Mouse (Mus musculus): ENCODE data around the gene Kcnab1. TPM values are rescaled to one million over a fixed set of nuclear protein-coding genes. Genes with fewer than 3 reads are reported as not detected.

The Kcnab1 gene
- total RNA-seq (2021), result 10 to 100 TPM; 13.4 TPM
- long read RNA-seq, experiment 1, transcript Kcnab1-201 (14 exons, 3,245 nt), result major isoform, 15 of 19 reads
- long read RNA-seq, experiment 1, partial matches to known transcripts, result 3 of 19 reads
- long read RNA-seq, experiment 1, other reads (novel, unspliced or antisense), result 1 of 19 reads
- long read RNA-seq, experiment 2, transcript Kcnab1-201 (14 exons, 3,245 nt), result major isoform, 10 of 17 reads
- long read RNA-seq, experiment 2, partial matches to known transcripts, result 4 of 17 reads
- long read RNA-seq, experiment 2, other reads (novel, unspliced or antisense), result 3 of 17 reads

- DNase-seq, result peak; percentile 10
These were observed at the start of gene Kcnab1 for GRCm38 (mm10) chr3:65108945-65109921. Kcnab1 (plus strand) TSS chr3:65109384.

GRCm38 (mm10) chr3:65088295-65088694, 20.9 kb upstream of the Kcnab1 start:
- no peak for DNase-seq

DNA sequence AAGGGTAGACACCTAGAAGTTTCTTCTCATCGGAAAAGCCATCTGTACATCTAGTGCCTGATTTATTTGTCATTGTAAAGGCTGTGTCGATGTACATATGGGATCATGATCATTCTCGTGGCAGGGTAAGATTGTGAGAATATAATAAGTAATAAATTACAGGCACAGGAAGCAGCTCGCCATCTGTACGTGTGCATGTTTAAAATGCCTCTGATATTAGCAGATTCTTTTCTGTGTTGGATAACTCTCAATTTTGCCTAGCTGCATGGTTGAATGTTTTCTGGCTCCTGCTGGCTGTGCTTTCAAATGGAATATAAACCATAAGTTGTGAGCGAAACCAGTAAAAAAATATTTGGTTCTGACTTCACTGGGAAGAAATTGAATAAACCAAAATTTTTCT, 5.1 kb upstream of the Kcnab1 start:
- no peak for DNase-seq

DNA sequence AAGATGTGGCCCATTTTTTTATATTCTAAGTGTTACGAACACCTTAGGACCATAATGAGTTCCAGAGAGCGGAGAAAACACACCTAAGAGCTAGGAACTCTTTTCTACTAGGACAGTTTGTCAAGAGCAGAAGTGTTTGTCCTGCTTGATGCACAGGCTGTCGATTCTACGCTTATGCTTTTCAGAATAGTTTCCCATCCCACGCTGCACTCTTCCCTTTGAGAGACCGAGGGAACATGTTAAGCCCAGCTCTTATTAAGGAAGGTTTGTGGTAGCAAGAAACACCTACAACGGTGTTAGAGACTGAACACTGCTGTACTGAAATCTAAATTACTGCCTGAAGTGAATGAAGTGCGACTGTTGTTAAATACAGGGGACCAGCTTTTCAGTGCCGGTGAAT, 1.0 kb downstream of the Kcnab1 start:
- no peak for DNase-seq

DNA sequence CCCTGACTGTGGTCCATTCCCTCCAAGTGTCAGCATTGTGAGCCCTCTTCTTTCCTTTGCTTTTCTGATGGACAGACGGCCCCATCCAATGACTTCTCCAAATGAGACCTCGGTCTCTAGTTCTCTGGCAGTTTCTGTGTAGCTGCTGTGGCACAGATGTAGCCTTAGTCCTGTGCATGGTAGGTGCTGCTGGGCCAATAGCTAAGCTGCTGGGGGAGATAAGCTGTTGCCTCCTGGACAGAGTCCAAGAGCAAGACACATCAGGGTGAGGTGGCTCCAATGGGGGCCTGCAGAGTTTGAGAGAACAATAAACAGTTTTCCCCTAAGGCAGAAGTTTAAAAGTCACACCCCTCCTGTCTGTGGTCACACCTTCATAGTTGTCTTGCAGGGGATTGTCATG, 2.0 kb downstream of the Kcnab1 start:
- DNase-seq, result no peak

GRCm38 (mm10) chr3:65115164-65115563, 6.0 kb downstream of the Kcnab1 start:
- no peak for DNase-seq

DNA sequence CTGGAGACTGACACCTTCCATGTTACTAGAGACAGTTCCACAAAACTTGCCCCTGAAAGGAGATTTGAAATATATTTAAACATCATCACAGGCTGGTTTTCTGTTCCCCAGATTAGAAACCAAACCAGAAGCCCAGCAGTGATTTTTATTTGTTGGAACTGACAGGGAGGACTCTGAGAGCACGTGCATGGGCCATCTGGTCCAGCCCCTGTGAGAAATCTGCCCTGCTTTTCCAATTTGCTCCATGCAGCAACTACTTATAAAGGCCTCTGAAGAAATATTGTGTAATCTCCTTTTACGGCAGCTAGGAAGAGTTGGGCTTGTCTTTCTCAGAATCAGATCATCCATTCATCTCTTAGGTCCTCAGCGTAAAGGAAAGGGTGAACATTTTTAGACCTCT, 7.8 kb downstream of the Kcnab1 start:
- DNase-seq, result no peak

DNA sequence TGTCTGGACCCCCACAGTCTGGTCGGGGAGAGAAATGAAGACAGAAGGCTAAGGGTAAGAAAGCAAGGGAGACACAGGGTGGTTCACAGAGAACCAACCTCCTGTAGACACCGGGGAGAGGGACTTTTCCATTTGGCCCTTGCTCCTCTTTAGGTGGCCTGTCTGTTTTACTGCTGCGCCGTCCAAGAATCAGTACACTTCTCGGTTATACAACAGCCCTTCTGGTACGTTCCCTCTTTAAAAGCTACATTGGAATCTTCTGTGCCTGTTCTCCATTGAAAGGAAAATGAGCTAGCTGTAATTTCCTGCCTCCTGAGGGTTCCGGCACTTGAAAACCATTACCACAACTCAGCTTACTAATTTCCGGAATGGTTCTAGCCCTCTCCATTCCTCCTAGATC, 8.2 kb downstream of the Kcnab1 start:
- no peak for DNase-seq

DNA sequence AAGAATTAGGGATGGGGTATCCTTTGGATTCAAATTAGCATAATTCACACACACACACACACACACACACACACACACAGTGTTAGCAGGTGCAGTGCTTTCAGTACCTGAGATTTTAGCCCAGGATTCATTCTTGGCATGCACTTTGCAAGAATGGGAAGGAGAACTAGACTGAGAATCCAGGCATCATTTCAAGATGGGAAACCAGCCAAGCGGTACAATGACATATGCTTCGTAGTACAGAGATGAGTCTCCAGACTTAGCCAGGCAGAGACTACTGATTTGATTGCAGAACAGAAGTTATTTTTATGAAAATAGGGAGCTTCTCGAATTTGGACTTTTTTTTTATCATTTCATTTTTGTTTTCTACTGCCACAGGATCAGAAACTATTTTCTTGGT, 15.8 kb downstream of the Kcnab1 start:
- DNase-seq, result no peak

- no peak for DNase-seq
These were observed 20.4 kb downstream of the Kcnab1 start for GRCm38 (mm10) chr3:65129625-65130024.

- DNase-seq, result no peak
These were observed 25.7 kb downstream of the Kcnab1 start for GRCm38 (mm10) chr3:65134931-65135330.

GRCm38 (mm10) chr3:65136897-65137296, 27.7 kb downstream of the Kcnab1 start:
- DNase-seq, result peak; percentile 17

- no peak for DNase-seq
These were observed 29.6 kb downstream of the Kcnab1 start for GRCm38 (mm10) chr3:65138739-65139138.

DNA sequence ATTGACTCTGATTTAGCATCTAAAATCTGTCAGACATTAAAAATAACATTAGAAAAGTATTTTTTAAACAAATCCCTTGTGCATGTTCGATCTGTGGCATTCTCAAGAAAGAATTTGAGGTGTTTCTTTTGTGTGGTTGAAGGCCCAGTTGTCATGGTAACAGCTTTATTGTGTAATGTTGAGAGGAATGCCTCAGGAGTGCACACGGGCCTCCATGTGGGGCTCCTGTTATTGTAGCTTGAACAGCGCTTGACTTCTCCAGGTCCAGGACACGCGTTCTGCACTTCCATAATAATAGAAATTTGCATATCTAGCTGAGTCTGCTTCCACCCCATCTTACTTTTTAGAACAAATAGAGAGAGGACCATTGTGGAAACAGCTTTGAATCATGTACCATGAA, 36.0 kb downstream of the Kcnab1 start:
- no peak for DNase-seq

DNA sequence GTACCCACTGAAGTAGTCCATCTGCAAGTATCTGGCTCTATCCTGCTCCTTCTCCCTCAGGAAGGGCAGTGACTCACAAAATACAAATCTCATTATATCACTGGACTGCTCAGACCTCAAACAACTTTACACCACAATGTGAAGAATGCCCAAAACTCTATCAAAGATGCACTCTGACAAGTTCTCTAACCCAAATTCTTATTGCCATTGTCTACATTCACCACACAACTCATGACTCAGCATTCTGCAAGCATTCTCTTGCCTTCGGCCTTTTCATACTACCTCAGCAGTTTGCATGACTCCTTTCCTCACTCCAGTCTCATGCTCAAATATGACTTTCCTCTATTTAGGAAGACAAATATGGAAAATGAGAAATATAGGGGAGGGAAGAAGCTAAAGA, 42.6 kb downstream of the Kcnab1 start:
- DNase-seq, result no peak

DNA sequence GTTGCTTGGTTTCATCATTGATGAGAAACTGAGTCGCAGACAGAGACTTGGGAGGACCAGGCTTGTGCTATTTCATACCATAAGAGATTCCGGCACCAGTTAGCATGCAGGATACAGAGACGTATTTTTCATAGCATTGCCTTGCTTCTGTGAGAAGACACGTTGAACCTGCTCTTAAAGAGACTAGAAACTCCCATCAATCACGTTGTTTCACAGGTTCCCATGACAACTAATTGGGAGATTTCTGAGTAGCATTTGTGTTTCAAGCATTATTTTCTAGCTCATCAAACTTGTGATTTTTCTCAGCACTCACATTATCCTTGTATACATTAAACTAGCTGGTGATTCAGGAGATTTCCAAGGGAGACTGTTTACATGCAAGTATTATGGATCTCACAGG, 63.8 kb downstream of the Kcnab1 start:
- no peak for DNase-seq

- DNase-seq, result no peak
These were observed 65.4 kb downstream of the Kcnab1 start for GRCm38 (mm10) chr3:65174564-65174963.

- no peak for DNase-seq
These were observed 66.6 kb downstream of the Kcnab1 start for GRCm38 (mm10) chr3:65175819-65176218.

DNA sequence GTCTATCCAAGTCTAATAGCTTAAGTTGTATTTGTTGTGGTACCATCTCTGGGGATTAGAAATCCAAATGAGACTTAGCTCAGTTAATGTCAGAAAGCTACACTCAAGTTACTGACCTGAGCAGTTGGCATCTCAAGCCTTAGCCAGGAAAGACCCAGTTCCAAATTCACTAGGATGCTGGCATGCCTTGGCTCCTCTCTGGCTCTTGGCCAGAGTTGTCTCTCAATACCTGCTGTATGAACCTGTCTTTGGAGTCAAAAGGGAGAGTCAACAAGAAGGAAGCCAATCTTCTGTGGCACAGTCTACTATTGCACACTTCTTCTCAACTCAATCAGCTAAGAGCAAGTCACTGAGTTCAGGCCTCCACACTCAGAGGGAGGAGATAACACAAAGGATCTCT, 67.7 kb downstream of the Kcnab1 start:
- no peak for DNase-seq

DNA sequence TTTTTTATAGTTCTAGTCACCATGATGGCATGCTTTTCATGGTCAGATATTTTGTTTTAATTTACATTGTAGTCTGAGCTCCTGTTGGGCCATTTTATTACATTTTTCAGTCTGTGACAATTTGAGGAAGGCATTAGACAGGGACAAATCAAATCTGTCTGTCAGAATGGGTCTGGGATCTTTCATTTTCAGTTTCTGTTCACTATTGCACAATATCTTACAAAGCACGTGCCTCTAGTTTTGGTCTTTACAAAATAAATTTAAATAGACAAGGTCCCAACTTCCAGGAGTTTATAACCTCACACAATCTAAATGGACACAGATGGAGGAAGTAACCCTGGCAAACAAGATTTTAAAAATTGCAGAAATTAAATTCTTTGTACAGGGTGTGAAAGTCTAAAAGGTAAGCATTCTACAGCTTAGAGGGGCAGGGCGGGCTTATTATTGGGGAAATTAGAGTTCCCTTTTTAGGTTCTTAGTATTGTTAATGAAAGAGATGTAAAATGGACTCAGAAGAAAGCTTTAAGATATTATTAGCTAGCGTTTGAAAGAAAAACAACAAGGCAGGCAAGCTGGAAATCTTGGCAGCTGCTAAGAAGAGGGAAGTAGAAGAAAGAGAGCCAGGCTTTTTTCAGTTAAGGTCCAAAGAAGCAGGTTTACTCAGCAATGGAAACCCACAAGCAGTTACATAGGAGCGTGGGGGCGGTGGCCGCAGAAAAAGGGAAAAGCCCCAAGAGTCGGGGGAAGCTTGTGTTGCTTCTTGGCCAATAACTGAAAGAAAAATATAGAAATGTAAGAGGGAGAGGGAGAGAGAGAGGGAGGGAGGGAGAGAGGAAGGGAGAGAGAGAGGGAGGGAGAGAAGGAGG, 78.9 kb downstream of the Kcnab1 start:
- DNase-seq, result no peak

GRCm38 (mm10) chr3:65200611-65201010, 91.4 kb downstream of the Kcnab1 start:
- DNase-seq, result no peak

- no peak for DNase-seq
These were observed 94.4 kb downstream of the Kcnab1 start for GRCm38 (mm10) chr3:65203361-65204117.
